Comparison of ENCODE assay signal across 15 mouse cellular contexts in genomic region chr15:84592240-84592639, GRCm38 (mm10). TPM values are rescaled to one million over a fixed set of nuclear protein-coding genes. Genes with fewer than 3 reads are reported as not detected.
A peak's percentile ranks its signal among the peaks of the same experiment; 100 is the strongest.
DNase-seq lines count a peak whose midpoint lies in the region; ATAC-seq and TF ChIP-seq lines count a peak whose summit lies in the region.
"Had no signal": no experiment of that assay in that cellular context is flagged by ENCODE, and none has a peak within 500 bp of the region (broad histone marks: within the 10 kb centered on the region; RNA-seq: fewer than 3 reads in every experiment).

No protein-coding gene starts in this region.

- WGBS in heart, postnatal 0 days, result 39% methylated on average over 5 of the region's 5 CpGs
- WGBS in heart, embryonic 10.5 days, result 64% methylated on average over 5 of the region's 5 CpGs
- 68% methylated on average over 5 of the region's 5 CpGs for WGBS in midbrain, postnatal 0 days
- 77% methylated on average over 5 of the region's 5 CpGs for WGBS in midbrain, embryonic 10.5 days
- 43% methylated on average over 5 of the region's 5 CpGs for WGBS in limb, embryonic 13.5 days

- TF ChIP-seq CTCF in heart, postnatal 0 days (IDR thresholded peaks at IDR 0.05; ENCODE audit: low read depth), result peak; percentile 42
- TF ChIP-seq CTCF in midbrain, postnatal 0 days (IDR thresholded peaks at IDR 0.05), result peak; percentile 22

- H3K9ac ChIP-seq in heart, postnatal 0 days (replicated peaks; ENCODE audit: low read depth, low read length), result no peak overlapping the region
- H3K9ac ChIP-seq in midbrain, postnatal 0 days (replicated peaks; ENCODE audit: low read length, poor library complexity, severe bottlenecking), result no peak overlapping the region
- no peak overlapping the region for H3K9ac ChIP-seq in limb, embryonic 13.5 days
- H3K9ac ChIP-seq: neural tube, embryonic 12.5 days; stomach, embryonic 15.5 days had no signal

- peak; percentile 28 for DNase-seq in heart, postnatal 0 days (ENCODE audit: low spot score)
- no peak for DNase-seq in heart, embryonic 10.5 days (ENCODE audit: low spot score)
- peak; percentile 55 for DNase-seq in midbrain, postnatal 0 days (ENCODE audit: low spot score)
- no peak for DNase-seq in midbrain, embryonic 10.5 days (ENCODE audit: low spot score)
- DNase-seq in adrenal gland, postnatal 25 days, result peak; percentile 38
- no peak for DNase-seq in left cerebral cortex, postnatal 25 days (ENCODE audit: low spot score in 2 of 2)
- DNase-seq in kidney, postnatal 14 days, result no peak
- DNase-seq: cerebellum, adult 11-12 months; right cerebral cortex, postnatal 4 days; thymus, postnatal 4 days had no signal

- no peak overlapping the region for H3K4me3 ChIP-seq in heart, postnatal 0 days (ENCODE audit: low read depth, low read length)
- no peak overlapping the region for H3K4me3 ChIP-seq in heart, embryonic 10.5 days
- H3K4me3 ChIP-seq in midbrain, postnatal 0 days (ENCODE audit: low read depth, low read length), result no peak overlapping the region
- H3K4me3 ChIP-seq in midbrain, embryonic 10.5 days, result no peak overlapping the region
- H3K4me3 ChIP-seq in limb, embryonic 13.5 days, result no peak overlapping the region
- H3K4me3 ChIP-seq: neural tube, embryonic 12.5 days; stomach, embryonic 15.5 days had no signal

- no peak overlapping the region for H3K27ac ChIP-seq in heart, postnatal 0 days (ENCODE audit: low read depth)
- H3K27ac ChIP-seq in heart, embryonic 10.5 days, result no peak overlapping the region
- no peak overlapping the region for H3K27ac ChIP-seq in midbrain, postnatal 0 days (ENCODE audit: low read depth, low read length)
- H3K27ac ChIP-seq in midbrain, embryonic 10.5 days (replicated peaks), result no peak overlapping the region
- H3K27ac ChIP-seq in limb, embryonic 13.5 days, result no peak overlapping the region
- H3K27ac ChIP-seq: neural tube, embryonic 12.5 days; stomach, embryonic 15.5 days had no signal

- H3K4me2 ChIP-seq in heart, postnatal 0 days (ENCODE audit: low read depth, low read length), result no peak overlapping the region
- no peak overlapping the region for H3K4me2 ChIP-seq in midbrain, postnatal 0 days (ENCODE audit: low read depth, low read length, poor library complexity, severe bottlenecking)
- H3K4me2 ChIP-seq in limb, embryonic 13.5 days (replicated peaks), result no peak overlapping the region
- H3K4me2 ChIP-seq: neural tube, embryonic 12.5 days; stomach, embryonic 15.5 days had no signal

- intact Hi-C loops in left cerebral cortex, postnatal 25 days (cut with DNase I), result no loop called here

- no peaks in the 10 kb centered on the region for H3K36me3 ChIP-seq in heart, postnatal 0 days (replicated peaks; ENCODE audit: control insufficient read depth, insufficient read depth, low read length)
- no peaks in the 10 kb centered on the region for H3K36me3 ChIP-seq in heart, embryonic 10.5 days
- no peaks in the 10 kb centered on the region for H3K36me3 ChIP-seq in midbrain, postnatal 0 days (ENCODE audit: insufficient read depth, low read length)
- H3K36me3 ChIP-seq in midbrain, embryonic 10.5 days, result no peaks in the 10 kb centered on the region
- H3K36me3 ChIP-seq in limb, embryonic 13.5 days, result no peaks in the 10 kb centered on the region
- H3K36me3 ChIP-seq: neural tube, embryonic 12.5 days; stomach, embryonic 15.5 days had no signal

- H3K27me3 ChIP-seq in heart, postnatal 0 days (ENCODE audit: control insufficient read depth, insufficient read depth, low read length), result no peaks in the 10 kb centered on the region
- H3K27me3 ChIP-seq in heart, embryonic 10.5 days (ENCODE audit: insufficient read depth, poor library complexity, severe bottlenecking), result peaks cover 25% of the 10 kb centered on the region
- H3K27me3 ChIP-seq in midbrain, postnatal 0 days (ENCODE audit: insufficient read depth, low read length), result no peaks in the 10 kb centered on the region
- H3K27me3 ChIP-seq in midbrain, embryonic 10.5 days (ENCODE audit: low read depth, poor library complexity, severe bottlenecking), result no peaks in the 10 kb centered on the region; the same call in 1 of the 2 replicates
- H3K27me3 ChIP-seq in limb, embryonic 13.5 days, result peaks cover 6% of the 10 kb centered on the region
- H3K27me3 ChIP-seq: neural tube, embryonic 12.5 days; stomach, embryonic 15.5 days had no signal

- no peak for ATAC-seq in heart, postnatal 0 days (ENCODE audit: insufficient read depth, low read depth)
- ATAC-seq in midbrain, postnatal 0 days (ENCODE audit: low FRiP score), result no peak
- ATAC-seq in limb, embryonic 13.5 days (ENCODE audit: low FRiP score, low read depth), result 0 out of 2 replicates have a peak, but pooled peaks have one; percentile 5
- ATAC-seq: intestine, embryonic 16.5 days; lung, postnatal 0 days had no signal

- no peaks in the 10 kb centered on the region for H3K9me3 ChIP-seq in heart, postnatal 0 days (replicated peaks; ENCODE audit: control insufficient read depth, low read length)
- no peaks in the 10 kb centered on the region for H3K9me3 ChIP-seq in heart, embryonic 10.5 days
- no peaks in the 10 kb centered on the region for H3K9me3 ChIP-seq in midbrain, postnatal 0 days (ENCODE audit: low read length)
- no peaks in the 10 kb centered on the region for H3K9me3 ChIP-seq in midbrain, embryonic 10.5 days (replicated peaks)
- H3K9me3 ChIP-seq in limb, embryonic 13.5 days, result no peaks in the 10 kb centered on the region
- H3K9me3 ChIP-seq: neural tube, embryonic 12.5 days; stomach, embryonic 15.5 days had no signal

- peaks cover 15% of the 10 kb centered on the region; the same call in 1 of the 2 replicates for H3K4me1 ChIP-seq in heart, postnatal 0 days (ENCODE audit: control insufficient read depth, insufficient read depth)
- H3K4me1 ChIP-seq in heart, embryonic 10.5 days, result peaks cover 25% of the 10 kb centered on the region
- H3K4me1 ChIP-seq in midbrain, postnatal 0 days (ENCODE audit: insufficient read depth, low read length), result 0 out of 2 replicates have a peak, but pooled peaks cover 7% of the 10 kb centered on the region
- H3K4me1 ChIP-seq in midbrain, embryonic 10.5 days, result peaks cover 44% of the 10 kb centered on the region
- peaks cover 43% of the 10 kb centered on the region for H3K4me1 ChIP-seq in limb, embryonic 13.5 days

- no peak for TF ChIP-seq EP300 in heart, postnatal 0 days (IDR thresholded peaks at IDR 0.05; ENCODE audit: low read depth)

RNA-seq across cellular contexts. Expression of gene Rtl6, which starts 34.6 kb away (rescaled TPM):
- 6.0 and 9.6 TPM in 2 replicates for total RNA-seq in heart, postnatal 0 days (2014; rRNA removed; ENCODE audit: low replicate concordance)
- 5.2 and 5.5 TPM in 2 replicates for polyA plus RNA-seq in heart, postnatal 0 days (2015; fragmentation: Nextera tagmentation; extraction: Ambion mirVana)
- polyA plus RNA-seq in heart, embryonic 10.5 days (2016; fragmentation: Nextera tagmentation; extraction: Ambion mirVana), result 13.1 and 14.9 TPM in 2 replicates
- total RNA-seq in midbrain, postnatal 0 days (2014; rRNA removed), result 85.5 and 90.3 TPM in 2 replicates
- 52.9 and 55.9 TPM in 2 replicates for polyA plus RNA-seq in midbrain, postnatal 0 days (2015; fragmentation: Nextera tagmentation; extraction: Ambion mirVana)
- polyA plus RNA-seq in midbrain, embryonic 10.5 days (2016; fragmentation: Nextera tagmentation; extraction: Ambion mirVana), result 27.4 and 37.4 TPM in 2 replicates
- total RNA-seq in adrenal gland, postnatal 25 days (2021), result 6.6 and 9.3 TPM in 2 replicates
- polyA plus RNA-seq in limb, embryonic 13.5 days (2015; fragmentation: Nextera tagmentation; extraction: Ambion mirVana), result 22.2 and 25.2 TPM in 2 replicates
- total RNA-seq in left cerebral cortex, postnatal 25 days (2021), result 10 to 100 TPM; 57.8 to 60.6 TPM

Comparison
In these comparisons a context has a peak if more than half of its experiments do, and no peak if none do; other contexts are left out.
1. DNase-seq: peak in heart, postnatal 0 days (single experiment), midbrain, postnatal 0 days (single experiment) and adrenal gland, postnatal 25 days (single experiment); none in heart, embryonic 10.5 days (single experiment), midbrain, embryonic 10.5 days (single experiment), left cerebral cortex, postnatal 25 days (0 of 2) and kidney, postnatal 14 days (single experiment).